Mouse (Mus musculus) hindbrain, embryonic 15.5 days (tissue): ENCODE data around the gene Tmem86b. TPM values are rescaled to one million over a fixed set of nuclear protein-coding genes. Genes with fewer than 3 reads are reported as not detected.

Source experiments
- ATAC-seq: fragments of 200-750 bp; cut with Nextera tagmentation; 2 replicates; pipeline ENCODE4 v1.8.0; 2017; ENCODE audit warnings: low read depth, moderate number of reproducible peaks, moderate TSS enrichment; ENCODE audit not compliant: low FRiP score
- H3K27ac ChIP-seq: fragments of 300-500 bp; sonication (generic); replicated peaks from 2 replicates; pipeline ENCODE4 v1.5.1; 2015; ENCODE audit warnings: mild to moderate bottlenecking, inconsistent platforms
- H3K27me3 ChIP-seq: fragments of 300-500 bp; sonication (generic); 2 replicates; pipeline ENCODE4 v1.6.1; 2015; ENCODE audit warnings: control low read depth, inconsistent platforms
- H3K36me3 ChIP-seq: fragments of 300-500 bp; sonication (generic); 2 replicates; pipeline ENCODE4 v1.6.1; 2015; ENCODE audit warnings: control low read depth, inconsistent platforms
- H3K4me1 ChIP-seq: fragments of 300-500 bp; sonication (generic); replicated peaks from 2 replicates; pipeline ENCODE4 v1.6.1; 2015; ENCODE audit warnings: control low read depth, inconsistent platforms
- H3K4me2 ChIP-seq: fragments of 300-500 bp; sonication (generic); 2 replicates; pipeline ENCODE4 v1.6.1; 2015; ENCODE audit warnings: moderate library complexity, mild to moderate bottlenecking, inconsistent platforms
- H3K4me3 ChIP-seq: fragments of 300-500 bp; sonication (generic); 2 replicates; pipeline ENCODE4 v1.5.1; 2015; ENCODE audit warnings: mild to moderate bottlenecking, inconsistent platforms
- H3K9ac ChIP-seq: fragments of 300-500 bp; sonication (generic); 2 replicates; pipeline ENCODE4 v1.6.1; 2015; ENCODE audit warnings: inconsistent platforms
- H3K9me3 ChIP-seq: fragments of 300-500 bp; sonication (generic); 2 replicates; pipeline ENCODE4 v1.6.1; 2016; ENCODE audit warnings: control low read depth, inconsistent platforms
- WGBS: fragments of 180-500 bp; shearing (Covaris S2); methylation state at CpG from one replicate; pipeline ENCODE4 v1.1.7; 2015; 5-methylcytosine and 5-hydroxymethylcytosine counted together
- polyA plus RNA-seq: library from polyadenylated mRNA; unstranded; fragments of >200 nt; fragmentation: Nextera tagmentation; extraction: Ambion mirVana; gene quantifications from 2 replicates; pipeline ENCODE4 v1.2.1, GENCODE M21; 2015

The Tmem86b gene
- polyA plus RNA-seq, 1 experiment from 2014 or later = 2.3 TPM

DNA sequence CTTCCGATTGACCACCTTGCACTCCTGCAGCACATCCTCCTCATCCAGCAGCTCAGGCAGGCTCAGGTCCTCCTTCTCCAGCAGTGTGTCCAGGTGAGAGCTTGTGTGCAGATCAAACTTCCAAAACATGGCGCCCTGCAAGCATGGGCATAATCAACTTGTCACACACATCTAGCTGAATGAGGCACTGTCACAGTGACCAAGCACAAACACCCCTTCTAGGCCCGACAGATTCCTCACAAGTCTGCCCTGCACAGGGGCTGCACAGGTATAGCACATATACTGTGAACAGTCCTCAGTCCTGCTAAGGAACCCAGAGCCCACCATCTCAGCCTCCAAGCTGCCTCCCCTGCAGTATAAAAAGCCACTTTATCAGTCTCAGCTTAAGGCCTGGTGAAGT, 15.6 kb upstream of the Tmem86b start:
- peaks cover 6% of the 10 kb centered on the region for H3K4me1 ChIP-seq
- no peak overlapping the region for H3K4me2 ChIP-seq
- 91% methylated on average over 3 of the region's 3 CpGs for WGBS
- no peak overlapping the region for H3K27ac ChIP-seq
- no peaks in the 10 kb centered on the region for H3K27me3 ChIP-seq
- no peak overlapping the region for H3K9ac ChIP-seq
- H3K36me3 ChIP-seq = peaks cover 27% of the 10 kb centered on the region
- H3K4me3 ChIP-seq = no peak overlapping the region
- no peak for ATAC-seq
- H3K9me3 ChIP-seq = no peaks in the 10 kb centered on the region

DNA sequence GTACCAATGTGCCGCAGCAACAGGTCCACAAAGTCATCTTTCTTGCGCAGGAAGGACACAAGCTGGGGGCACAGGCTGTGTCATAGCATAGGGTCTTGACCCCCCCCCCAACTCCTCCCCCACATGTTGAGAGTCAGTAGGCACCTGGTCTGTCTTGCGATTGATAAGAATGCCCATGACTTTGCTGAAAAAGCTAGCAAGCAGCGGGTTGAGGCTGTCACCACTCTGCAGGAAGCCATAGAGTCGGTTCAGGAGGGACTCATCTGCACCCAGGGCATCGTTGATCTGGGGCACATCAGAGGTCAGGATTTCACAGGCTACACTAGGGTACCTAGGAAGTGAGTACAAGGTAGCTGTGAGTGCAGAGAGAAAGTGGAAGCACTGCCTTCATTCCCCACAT, 12.0 kb upstream of the Tmem86b start:
- Histone ChIP-seq H3K36me3 (peaks cover 58% of the 10 kb centered on the region), H3K27me3 (no peaks in the 10 kb centered on the region), H3K4me2 (no peak overlapping the region), H3K4me1 (no peaks in the 10 kb centered on the region), H3K27ac (no peak overlapping the region), H3K9ac (no peak overlapping the region), H3K9me3 (no peaks in the 10 kb centered on the region), H3K4me3 (no peak overlapping the region)
- no peak for ATAC-seq
- WGBS = 95% methylated on average over 6 of the region's 6 CpGs

DNA sequence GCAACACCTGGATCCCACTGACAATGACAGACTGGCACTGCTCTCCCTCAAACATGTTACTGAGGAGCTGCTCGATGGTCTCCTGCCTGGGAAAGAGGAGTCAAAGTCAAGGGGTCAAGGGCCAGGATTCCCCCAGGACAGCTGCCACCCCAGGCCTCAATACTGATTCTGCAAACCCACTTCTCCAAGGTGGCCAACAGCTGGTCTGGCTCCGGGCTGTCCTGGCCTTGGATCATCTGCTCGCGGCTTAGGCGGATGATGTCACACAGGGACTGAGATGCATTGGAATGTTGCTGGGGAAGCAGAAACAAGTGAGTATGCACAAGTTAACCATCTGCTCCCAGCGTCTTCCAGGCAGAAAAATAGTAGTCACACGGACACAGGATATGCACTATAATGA, 10.7 kb upstream of the Tmem86b start:
- 91% methylated on average over 7 of the region's 7 CpGs for WGBS
- no peak overlapping the region for H3K4me2 ChIP-seq

DNA sequence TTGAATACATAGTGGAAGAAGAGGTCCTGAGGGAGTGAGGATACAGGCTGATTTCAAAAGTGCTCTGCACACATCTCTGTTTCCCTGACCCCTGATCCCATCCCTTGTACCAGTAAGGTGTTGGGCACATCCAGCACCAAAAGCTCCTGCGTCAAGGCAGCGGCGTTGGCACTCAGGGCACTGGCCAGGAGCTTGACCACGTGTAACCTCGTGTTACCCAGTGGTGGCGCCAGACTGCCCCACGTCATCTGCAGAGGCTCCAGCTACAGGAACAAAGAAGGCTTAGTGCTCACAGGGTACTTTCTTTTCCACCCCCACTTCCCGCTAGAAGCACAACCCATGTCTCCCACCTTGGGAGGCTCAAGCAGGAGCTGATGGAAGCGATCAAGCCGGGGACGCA, 9.9 kb upstream of the Tmem86b start:
- 83% methylated on average over 11 of the region's 11 CpGs for WGBS

More for the DNA sequence above, 10.7 kb upstream of the Tmem86b start:
- Histone ChIP-seq H3K4me3 (no peak overlapping the region), H3K4me1 (no peaks in the 10 kb centered on the region), H3K9ac (no peak overlapping the region), H3K36me3 (peaks cover 64% of the 10 kb centered on the region), H3K27me3 (no peaks in the 10 kb centered on the region), H3K27ac (no peak overlapping the region), H3K9me3 (no peaks in the 10 kb centered on the region)
- ATAC-seq = no peak

DNA sequence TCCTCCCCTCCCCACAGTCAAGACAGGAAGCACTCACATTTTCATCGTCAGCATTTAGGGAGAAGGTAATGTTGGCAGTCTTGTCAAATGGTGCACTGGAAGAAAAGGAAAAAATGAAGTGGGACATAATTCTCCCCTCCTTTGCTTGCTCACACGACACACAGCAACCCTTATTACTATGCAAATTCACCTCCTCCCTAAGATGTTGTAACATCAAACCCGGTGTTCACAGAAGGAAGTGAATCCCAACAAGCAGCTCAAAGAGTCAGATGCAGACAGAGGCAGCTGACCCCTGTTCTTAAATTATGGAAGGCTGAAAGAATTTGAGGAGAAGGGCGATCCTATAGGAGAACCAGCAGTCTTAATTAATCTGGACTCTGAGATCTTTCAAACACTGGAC, 5.0 kb upstream of the Tmem86b start:
- Histone ChIP-seq H3K9ac (no peak overlapping the region), H3K4me1 (no peaks in the 10 kb centered on the region), H3K4me2 (no peak overlapping the region), H3K4me3 (no peak overlapping the region), H3K27me3 (no peaks in the 10 kb centered on the region), H3K27ac (no peak overlapping the region), H3K9me3 (no peaks in the 10 kb centered on the region), H3K36me3 (peaks cover 73% of the 10 kb centered on the region)
- ATAC-seq = no peak
- WGBS = 88% methylated on average over 4 of the region's 4 CpGs

More for the DNA sequence above, 9.9 kb upstream of the Tmem86b start:
- Histone ChIP-seq H3K4me1 (no peaks in the 10 kb centered on the region), H3K9ac (no peak overlapping the region), H3K4me2 (no peak overlapping the region), H3K27ac (no peak overlapping the region), H3K27me3 (no peaks in the 10 kb centered on the region), H3K36me3 (peaks cover 66% of the 10 kb centered on the region), H3K4me3 (no peak overlapping the region), H3K9me3 (no peaks in the 10 kb centered on the region)
- ATAC-seq = no peak

DNA sequence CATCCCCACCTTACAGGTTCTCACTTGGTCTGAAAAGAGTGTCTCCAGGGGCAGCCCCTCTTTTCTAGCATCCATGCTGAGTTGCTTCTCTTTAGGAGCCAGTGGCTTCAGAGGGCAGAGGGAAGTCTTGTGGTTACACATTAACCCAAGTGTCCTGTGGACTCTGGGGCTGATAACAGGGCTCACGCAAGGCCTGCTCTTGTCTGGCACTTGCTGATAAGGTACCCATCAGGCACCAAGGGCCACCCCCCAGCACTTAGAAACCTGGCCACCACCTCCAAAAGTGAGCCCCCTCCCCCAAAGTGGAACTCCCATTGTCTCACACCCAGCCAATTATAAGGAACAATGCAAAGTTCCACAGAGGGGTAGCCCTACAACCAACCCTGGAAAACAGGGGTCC, 1.0 kb downstream of the Tmem86b start:
- H3K4me2 ChIP-seq = no peak overlapping the region
- no peak for ATAC-seq
- H3K4me3 ChIP-seq = no peak overlapping the region
- H3K27ac ChIP-seq = no peak overlapping the region
- H3K9me3 ChIP-seq = no peaks in the 10 kb centered on the region
- H3K27me3 ChIP-seq = no peaks in the 10 kb centered on the region
- H3K36me3 ChIP-seq = peaks cover 51% of the 10 kb centered on the region
- H3K9ac ChIP-seq = no peak overlapping the region
- 76% methylated on average over 1 of the region's 1 CpGs for WGBS
- no peaks in the 10 kb centered on the region for H3K4me1 ChIP-seq

DNA sequence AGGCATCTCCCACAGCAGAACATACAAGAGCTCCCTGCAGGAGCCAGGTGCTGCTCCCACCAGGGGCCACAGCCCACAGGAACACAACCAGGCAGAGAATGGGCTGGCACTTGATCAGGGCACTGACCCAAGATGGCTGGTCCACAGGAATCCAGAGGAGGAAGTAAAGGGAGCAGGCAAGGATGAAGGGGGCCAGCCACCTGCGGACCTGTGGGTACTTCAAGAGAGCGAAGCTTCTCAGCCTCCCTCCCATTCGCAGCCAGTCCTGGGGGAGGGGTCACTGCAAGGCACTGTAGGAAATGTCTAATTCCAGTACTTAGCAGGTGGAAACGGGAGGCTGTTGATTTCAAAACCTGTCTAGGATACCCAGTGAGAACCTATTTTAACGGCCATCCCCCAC, 1.6 kb downstream of the Tmem86b start:
- H3K9me3 ChIP-seq = no peaks in the 10 kb centered on the region
- peaks cover 47% of the 10 kb centered on the region for H3K36me3 ChIP-seq
- no peak for ATAC-seq
- 91% methylated on average over 5 of the region's 5 CpGs for WGBS
- no peak overlapping the region for H3K4me3 ChIP-seq
- H3K9ac ChIP-seq = no peak overlapping the region
- no peaks in the 10 kb centered on the region for H3K4me1 ChIP-seq
- H3K27ac ChIP-seq = no peak overlapping the region
- no peaks in the 10 kb centered on the region for H3K27me3 ChIP-seq
- no peak overlapping the region for H3K4me2 ChIP-seq

DNA sequence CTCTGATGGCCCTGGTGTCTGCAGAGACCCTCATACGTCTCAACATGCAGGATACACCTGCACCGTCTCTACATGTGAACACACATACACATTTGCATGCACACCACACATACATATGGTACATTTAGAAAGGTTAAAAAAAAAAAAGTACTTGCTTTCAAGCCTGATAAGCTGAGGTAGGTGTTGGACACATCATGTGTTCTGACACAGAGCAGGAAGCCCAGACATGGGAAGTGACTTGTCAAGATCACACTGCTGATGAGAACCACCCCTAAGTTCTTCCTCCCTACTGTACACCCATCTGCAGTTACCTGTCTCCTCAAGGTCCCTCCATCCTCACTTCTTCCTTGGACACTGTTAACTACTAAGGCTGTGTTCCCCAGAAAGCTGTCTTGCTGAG, 5.3 kb downstream of the Tmem86b start:
- Histone ChIP-seq H3K27me3 (no peaks in the 10 kb centered on the region), H3K9ac (no peak overlapping the region), H3K36me3 (peaks cover 16% of the 10 kb centered on the region), H3K27ac (no peak overlapping the region), H3K4me1 (no peaks in the 10 kb centered on the region), H3K4me2 (no peak overlapping the region), H3K9me3 (no peaks in the 10 kb centered on the region), H3K4me3 (no peak overlapping the region)
- ATAC-seq = no peak
- 93% methylated on average over 2 of the region's 2 CpGs for WGBS

DNA sequence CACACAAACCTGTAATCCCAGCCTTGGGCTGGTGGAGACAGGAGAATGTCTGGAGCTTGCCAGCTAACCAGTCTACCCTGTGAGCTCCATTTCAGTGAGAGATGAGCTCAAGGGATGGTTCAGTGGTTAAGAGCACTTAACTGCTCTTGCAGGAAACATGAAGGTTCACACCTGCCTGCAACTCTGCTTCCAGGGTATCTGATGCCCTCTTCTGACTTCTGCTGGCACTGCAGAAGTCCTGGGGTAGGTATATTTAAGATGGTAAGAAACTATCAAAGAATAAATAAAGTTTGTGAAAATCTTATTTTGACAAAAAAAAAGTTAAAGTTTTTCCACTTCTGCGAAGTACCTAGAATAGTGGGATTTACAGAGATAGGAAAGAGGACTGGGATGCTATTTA, 6.9 kb downstream of the Tmem86b start:
- peak; percentile 29; the same call in 1 of the 2 replicates for ATAC-seq
- no peaks in the 10 kb centered on the region for H3K9me3 ChIP-seq
- no peak overlapping the region for H3K4me3 ChIP-seq
- H3K9ac ChIP-seq = no peak overlapping the region
- peaks cover 10% of the 10 kb centered on the region for H3K36me3 ChIP-seq
- H3K4me2 ChIP-seq = no peak overlapping the region
- no peaks in the 10 kb centered on the region for H3K4me1 ChIP-seq
- WGBS = 46% methylated on average over 1 of the region's 1 CpGs
- no peaks in the 10 kb centered on the region for H3K27me3 ChIP-seq
- no peak overlapping the region for H3K27ac ChIP-seq

DNA sequence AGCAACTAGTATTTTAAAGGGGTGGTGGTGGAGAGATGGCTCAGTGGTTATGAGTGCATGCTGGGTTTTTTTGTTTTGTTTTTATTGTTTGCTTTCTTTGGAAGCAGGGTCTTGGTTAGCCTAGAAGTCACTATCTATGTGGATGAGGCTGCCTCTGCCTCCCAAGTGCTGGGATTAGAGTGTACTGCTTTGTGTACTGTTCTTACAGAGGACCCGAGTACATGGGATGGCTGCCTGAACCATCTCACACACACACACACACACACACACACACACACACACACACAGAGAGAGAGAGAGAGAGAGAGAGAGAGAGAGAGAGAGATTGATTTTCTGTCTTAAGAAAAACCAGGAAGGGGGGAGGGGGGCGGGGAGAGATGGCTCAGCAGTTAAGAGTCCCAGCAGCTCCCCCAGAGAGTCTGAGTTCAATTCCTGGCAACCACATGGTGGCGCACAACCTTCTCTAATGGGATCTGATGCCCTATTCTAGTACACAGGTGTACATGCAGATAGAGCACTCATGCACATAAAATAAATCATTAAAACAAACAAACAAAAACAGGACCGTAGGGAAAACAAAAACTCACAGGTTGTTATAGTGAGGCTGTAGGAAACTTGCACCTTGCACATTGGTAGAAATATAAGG, 7.6 kb downstream of the Tmem86b start:
- H3K27me3 ChIP-seq = no peaks in the 10 kb centered on the region
- no peak overlapping the region for H3K4me2 ChIP-seq
- 30% methylated on average over 4 of the region's 4 CpGs for WGBS
- ATAC-seq = peak; percentile 74; the same call in 1 of the 2 replicates
- no peak overlapping the region for H3K9ac ChIP-seq
- H3K36me3 ChIP-seq = peaks cover 6% of the 10 kb centered on the region
- H3K4me1 ChIP-seq = no peaks in the 10 kb centered on the region
- no peaks in the 10 kb centered on the region for H3K9me3 ChIP-seq
- no peak overlapping the region for H3K4me3 ChIP-seq
- H3K27ac ChIP-seq = no peak overlapping the region

DNA sequence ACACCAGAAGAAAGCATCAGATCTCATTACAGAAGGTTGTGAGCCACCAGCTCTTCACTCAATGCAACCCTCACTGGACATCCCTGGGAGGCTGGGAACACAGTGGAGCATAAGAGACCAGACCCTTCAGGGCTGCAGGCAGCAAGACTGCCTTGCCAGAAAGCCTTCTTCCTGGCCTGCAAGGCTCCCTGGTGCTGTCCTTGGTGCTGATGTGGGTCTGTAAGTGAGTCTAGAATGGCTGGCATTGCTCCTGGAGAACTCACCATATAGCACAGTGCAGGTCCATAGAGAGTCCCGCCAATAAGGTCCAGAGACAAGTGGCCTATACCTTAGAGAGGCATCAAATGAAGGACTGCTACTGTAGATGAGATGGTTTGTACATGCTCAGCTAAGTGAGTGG, 11.2 kb downstream of the Tmem86b start:
- Histone ChIP-seq H3K36me3 (no peaks in the 10 kb centered on the region), H3K4me2 (no peak overlapping the region), H3K27ac (no peak overlapping the region), H3K9me3 (no peaks in the 10 kb centered on the region), H3K27me3 (no peaks in the 10 kb centered on the region), H3K4me3 (no peak overlapping the region), H3K4me1 (no peaks in the 10 kb centered on the region), H3K9ac (no peak overlapping the region)
- WGBS = 50% methylated on average over 1 of the region's 1 CpGs
- ATAC-seq = no peak

DNA sequence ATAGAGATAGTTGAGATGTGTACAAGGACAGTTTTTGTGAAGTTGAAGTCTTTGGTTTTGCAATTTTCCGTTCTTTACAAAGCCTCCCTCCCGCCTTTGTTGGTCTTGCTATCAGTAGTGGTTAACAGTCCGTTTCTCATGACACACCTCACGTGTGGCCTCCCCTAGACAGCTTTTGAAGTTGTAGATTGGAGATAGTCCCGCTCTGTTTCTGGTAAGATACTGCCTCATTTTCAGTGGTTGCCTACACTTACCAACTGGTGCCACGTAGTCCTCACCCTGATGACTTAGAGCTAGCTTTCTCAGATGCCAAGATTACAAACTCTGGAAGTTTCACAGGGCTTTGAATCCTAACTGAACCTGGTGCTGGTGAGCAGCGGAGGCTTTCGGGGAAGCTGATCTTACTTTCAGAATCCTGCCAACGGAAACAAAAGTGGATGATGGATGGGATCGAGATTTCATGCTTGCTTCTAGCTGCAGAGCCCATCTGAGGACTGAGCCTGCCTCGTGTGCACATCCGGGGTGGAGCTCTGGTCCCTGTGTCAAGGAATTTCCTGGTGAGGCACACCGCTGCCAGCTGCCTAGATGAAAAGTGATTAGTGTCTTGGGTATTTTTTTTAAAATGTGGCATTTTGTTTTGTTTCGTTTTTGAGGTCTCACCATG, 17.4 kb downstream of the Tmem86b start:
- Histone ChIP-seq H3K27me3 (no peaks in the 10 kb centered on the region), H3K4me2 (no peak overlapping the region), H3K4me1 (no peaks in the 10 kb centered on the region), H3K9me3 (no peaks in the 10 kb centered on the region), H3K27ac (no peak overlapping the region), H3K9ac (no peak overlapping the region), H3K36me3 (no peaks in the 10 kb centered on the region), H3K4me3 (no peak overlapping the region)
- ATAC-seq = no peak
- 63% methylated on average over 14 of the region's 14 CpGs for WGBS

DNA sequence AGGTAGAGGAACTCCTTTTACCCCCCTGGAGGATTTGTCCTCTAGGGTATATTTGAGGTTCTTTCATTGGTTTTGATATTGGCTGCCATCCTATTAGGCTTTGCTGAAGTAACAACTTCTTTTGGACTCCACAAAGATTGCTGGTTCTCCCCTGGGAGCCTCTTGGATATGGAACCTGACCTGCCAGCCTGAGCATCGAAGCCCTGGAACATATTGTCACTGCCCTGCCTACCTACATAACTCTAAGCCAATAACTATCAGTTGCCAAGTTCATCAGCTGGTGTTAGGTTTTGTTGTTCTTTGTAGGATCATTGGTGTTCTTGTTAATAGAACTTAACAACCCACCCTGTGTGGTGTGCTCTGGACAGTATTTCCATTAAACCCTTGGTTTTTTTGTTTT, 18.3 kb downstream of the Tmem86b start:
- ATAC-seq = no peak
- Histone ChIP-seq H3K4me2 (no peak overlapping the region), H3K9me3 (no peaks in the 10 kb centered on the region), H3K36me3 (no peaks in the 10 kb centered on the region), H3K4me3 (no peak overlapping the region), H3K4me1 (no peaks in the 10 kb centered on the region), H3K9ac (no peak overlapping the region), H3K27ac (no peak overlapping the region), H3K27me3 (no peaks in the 10 kb centered on the region)
- WGBS = 80% methylated on average over 1 of the region's 1 CpGs
